In the genomic region with DNA sequence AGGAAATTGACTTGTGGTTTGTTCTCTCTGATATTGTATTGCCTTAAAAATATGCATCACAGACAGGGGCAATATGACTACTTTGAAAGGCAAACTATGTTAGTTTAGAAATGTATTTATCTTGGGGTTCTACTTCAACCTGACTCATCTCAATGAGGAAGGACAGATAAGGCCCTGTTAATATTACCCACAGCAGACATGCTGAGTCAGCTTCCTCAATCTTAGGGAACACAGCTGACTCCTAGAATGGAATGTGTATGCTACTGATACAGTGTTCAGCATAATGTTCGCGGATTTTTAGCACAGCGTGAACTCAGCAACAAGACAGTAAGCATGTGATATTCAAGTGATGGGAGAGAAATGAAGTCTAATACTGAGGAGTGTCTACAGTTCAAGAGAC, we compare ENCODE assay signal across 28 mouse cellular contexts.
"Had no signal": no experiment of that assay in that cellular context is flagged by ENCODE, and none has a peak within 500 bp of the region (broad histone marks: within the 10 kb centered on the region; RNA-seq: fewer than 3 reads in every experiment).

No protein-coding gene starts in this region.

- H3K4me3 ChIP-seq: gastrocnemius, adult 2 months; heart, embryonic 10.5 days; heart, embryonic 12.5 days; hindbrain, embryonic 10.5 days; hindbrain, embryonic 12.5 days; kidney, embryonic 15.5 days; limb, embryonic 13.5 days; limb, embryonic 15.5 days; liver, embryonic 12.5 days had no signal

- H3K9me3 ChIP-seq: heart, embryonic 10.5 days; heart, embryonic 12.5 days; hindbrain, embryonic 10.5 days; hindbrain, embryonic 12.5 days; kidney, embryonic 15.5 days; limb, embryonic 13.5 days; limb, embryonic 15.5 days; liver, embryonic 12.5 days had no signal

- H3K4me1 ChIP-seq: heart, embryonic 10.5 days; heart, embryonic 12.5 days; hindbrain, embryonic 10.5 days; hindbrain, embryonic 12.5 days; kidney, embryonic 15.5 days; limb, embryonic 13.5 days; limb, embryonic 15.5 days; liver, embryonic 12.5 days had no signal

- H3K9ac ChIP-seq: heart, embryonic 12.5 days; hindbrain, embryonic 12.5 days; hindbrain, embryonic 14.5 days; kidney, embryonic 15.5 days; limb, embryonic 13.5 days; limb, embryonic 15.5 days; liver, embryonic 12.5 days; liver, embryonic 14.5 days had no signal

- DNase-seq: gastrocnemius, adult 2 months; gastrocnemius, postnatal 10 days; gastrocnemius, postnatal 25 days; heart, adult 18-20 months; heart, postnatal 10 days; heart, postnatal 4 days; kidney, adult 11 months; kidney, adult 2 months; kidney, adult 9 months; kidney, postnatal 14 days; kidney, postnatal 36 days; layer of hippocampus, adult 9-11 months; layer of hippocampus, postnatal 36 days; left cerebral cortex, postnatal 4 days had no signal

- H3K27ac ChIP-seq: gastrocnemius, adult 2 months; heart, embryonic 10.5 days; hindbrain, embryonic 10.5 days; hindbrain, embryonic 12.5 days; hindbrain, embryonic 14.5 days; kidney, embryonic 15.5 days; kidney, postnatal 0 days; limb, embryonic 13.5 days; limb, embryonic 15.5 days; liver, embryonic 12.5 days; liver, embryonic 14.5 days had no signal

- H3K4me2 ChIP-seq: heart, embryonic 12.5 days; hindbrain, embryonic 12.5 days; hindbrain, embryonic 14.5 days; kidney, embryonic 15.5 days; limb, embryonic 13.5 days; limb, embryonic 15.5 days; liver, embryonic 12.5 days had no signal

- H3K27me3 ChIP-seq: heart, embryonic 12.5 days; hindbrain, embryonic 12.5 days; kidney, embryonic 15.5 days; limb, embryonic 13.5 days; limb, embryonic 15.5 days; liver, embryonic 12.5 days had no signal

- H3K36me3 ChIP-seq: heart, embryonic 10.5 days; heart, embryonic 12.5 days; hindbrain, embryonic 10.5 days; hindbrain, embryonic 12.5 days; kidney, embryonic 15.5 days; limb, embryonic 13.5 days; limb, embryonic 15.5 days; liver, embryonic 12.5 days had no signal

- ATAC-seq: hindbrain, embryonic 16.5 days; inflammation-experienced regulatory T-cells, adult 6 months; intestine, embryonic 16.5 days; liver, embryonic 12.5 days had no signal
